Mouse (Mus musculus) stomach, embryonic 15.5 days (tissue): ENCODE measurements at regions not wholly inside any gene's neighbourhood (a gene's known extent, or its start where the extent isn't known, plus 50 kb on each side); places are given as distances from the start of the nearest gene placed in this dataset.

ENCODE experiments used
- ATAC-seq: fragments of 200-750 bp; cut with Nextera tagmentation; 2 replicates; pipeline ENCODE4 v1.8.0; 2017; ENCODE audit warnings: low read depth, moderate number of reproducible peaks, moderate TSS enrichment; ENCODE audit not compliant: insufficient read depth, low FRiP score
- H3K27ac ChIP-seq: fragments of 300-500 bp; sonication (generic); 2 replicates; pipeline ENCODE4 v1.5.1; 2015; ENCODE audit warnings: mild to moderate bottlenecking, inconsistent platforms
- H3K27me3 ChIP-seq: fragments of 300-500 bp; sonication (generic); replicated peaks from 2 replicates; pipeline ENCODE4 v1.6.1; 2015; ENCODE audit warnings: inconsistent platforms
- H3K36me3 ChIP-seq: fragments of 300-500 bp; sonication (generic); 2 replicates; pipeline ENCODE4 v1.6.1; 2015; ENCODE audit warnings: inconsistent platforms
- H3K4me1 ChIP-seq: fragments of 300-500 bp; sonication (generic); 2 replicates; pipeline ENCODE4 v1.6.1; 2015; ENCODE audit warnings: inconsistent platforms
- H3K4me2 ChIP-seq: fragments of 300-500 bp; sonication (generic); 2 replicates; pipeline ENCODE4 v1.6.1; 2015; ENCODE audit warnings: mild to moderate bottlenecking, inconsistent platforms
- H3K4me3 ChIP-seq: fragments of 300-500 bp; sonication (generic); replicated peaks from 2 replicates; pipeline ENCODE4 v1.5.1; 2015; ENCODE audit warnings: inconsistent platforms
- H3K9ac ChIP-seq: fragments of 300-500 bp; sonication (generic); 2 replicates; pipeline ENCODE4 v1.6.1; 2015; ENCODE audit warnings: inconsistent platforms
- H3K9me3 ChIP-seq: fragments of 300-500 bp; sonication (generic); 2 replicates; pipeline ENCODE4 v1.6.1; 2016; ENCODE audit warnings: inconsistent platforms
- WGBS: fragments of 180-500 bp; shearing (Covaris S2); methylation state at CpG from one replicate; pipeline ENCODE4 v1.1.7; 2015; 5-methylcytosine and 5-hydroxymethylcytosine counted together

GRCm38 (mm10) chr3:80293485-80293884 lies 409.2 kb downstream of the Fam198b start:
- ATAC-seq = no peak
- Histone ChIP-seq H3K4me3 (no peak overlapping the region), H3K4me1 (no peaks in the 10 kb centered on the region), H3K27ac (no peak overlapping the region), H3K36me3 (no peaks in the 10 kb centered on the region), H3K9ac (no peak overlapping the region), H3K9me3 (no peaks in the 10 kb centered on the region), H3K27me3 (no peaks in the 10 kb centered on the region), H3K4me2 (no peak overlapping the region)
- WGBS = 73% methylated on average over 4 of the region's 4 CpGs

- no peak overlapping the region for H3K4me2 ChIP-seq
- H3K9me3 ChIP-seq = no peaks in the 10 kb centered on the region
- 66% methylated on average over 4 of the region's 4 CpGs for WGBS
- no peak overlapping the region for H3K4me3 ChIP-seq
- no peak overlapping the region for H3K27ac ChIP-seq
- no peaks in the 10 kb centered on the region for H3K27me3 ChIP-seq
- H3K9ac ChIP-seq = no peak overlapping the region
- H3K4me1 ChIP-seq = no peaks in the 10 kb centered on the region
- H3K36me3 ChIP-seq = no peaks in the 10 kb centered on the region
- no peak for ATAC-seq
Observed at GRCm38 (mm10) chr3:80307632-80308031, 423.3 kb downstream of the Fam198b start.

GRCm38 (mm10) chr3:80309931-80310330 lies 425.6 kb downstream of the Fam198b start:
- WGBS = 73% methylated on average over 4 of the region's 4 CpGs
- H3K4me1 ChIP-seq = no peaks in the 10 kb centered on the region
- no peak overlapping the region for H3K27ac ChIP-seq
- H3K9ac ChIP-seq = no peak overlapping the region
- no peaks in the 10 kb centered on the region for H3K36me3 ChIP-seq
- no peak overlapping the region for H3K4me2 ChIP-seq
- ATAC-seq = no peak
- H3K4me3 ChIP-seq = no peak overlapping the region
- H3K9me3 ChIP-seq = no peaks in the 10 kb centered on the region
- H3K27me3 ChIP-seq = no peaks in the 10 kb centered on the region

GRCm38 (mm10) chr3:80311689-80312088 lies 427.4 kb downstream of the Fam198b start:
- Histone ChIP-seq H3K9me3 (no peaks in the 10 kb centered on the region), H3K4me1 (no peaks in the 10 kb centered on the region), H3K9ac (no peak overlapping the region), H3K27ac (no peak overlapping the region), H3K36me3 (no peaks in the 10 kb centered on the region), H3K27me3 (no peaks in the 10 kb centered on the region), H3K4me2 (no peak overlapping the region), H3K4me3 (no peak overlapping the region)
- 62% methylated on average over 2 of the region's 2 CpGs for WGBS
- ATAC-seq = no peak

DNA sequence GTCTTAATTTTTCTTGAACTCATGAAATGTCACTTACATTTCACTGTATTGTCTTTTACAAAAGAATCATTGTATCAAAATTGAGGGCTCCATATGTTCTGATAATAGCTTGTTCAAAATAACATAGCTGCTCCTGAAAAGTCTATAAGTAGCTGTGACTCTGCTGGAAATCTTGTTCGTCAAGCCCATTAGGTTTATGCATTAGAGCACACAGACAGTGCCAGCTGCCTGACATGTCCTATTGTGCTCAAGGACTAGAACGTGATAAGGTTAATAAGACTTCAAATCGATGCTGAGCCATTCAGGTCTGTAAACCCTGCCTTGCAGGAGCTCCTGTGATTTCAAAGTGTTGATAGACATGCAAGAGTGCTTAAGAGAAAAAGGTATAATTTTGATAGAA lies 438.0 kb downstream of the Fam198b start:
- no peaks in the 10 kb centered on the region for H3K36me3 ChIP-seq
- WGBS = 75% methylated on average over 3 of the region's 3 CpGs
- H3K27ac ChIP-seq = no peak overlapping the region
- no peaks in the 10 kb centered on the region for H3K9me3 ChIP-seq
- ATAC-seq = no peak
- no peak overlapping the region for H3K9ac ChIP-seq
- no peak overlapping the region for H3K4me2 ChIP-seq
- H3K27me3 ChIP-seq = no peaks in the 10 kb centered on the region
- no peak overlapping the region for H3K4me3 ChIP-seq
- H3K4me1 ChIP-seq = no peaks in the 10 kb centered on the region

GRCm38 (mm10) chr3:80324726-80325125 lies 440.4 kb downstream of the Fam198b start:
- Histone ChIP-seq H3K4me3 (no peak overlapping the region), H3K4me1 (no peaks in the 10 kb centered on the region), H3K9me3 (no peaks in the 10 kb centered on the region), H3K36me3 (no peaks in the 10 kb centered on the region), H3K27me3 (no peaks in the 10 kb centered on the region), H3K27ac (no peak overlapping the region), H3K9ac (no peak overlapping the region), H3K4me2 (no peak overlapping the region)
- WGBS = 85% methylated on average over 2 of the region's 2 CpGs
- no peak for ATAC-seq

DNA sequence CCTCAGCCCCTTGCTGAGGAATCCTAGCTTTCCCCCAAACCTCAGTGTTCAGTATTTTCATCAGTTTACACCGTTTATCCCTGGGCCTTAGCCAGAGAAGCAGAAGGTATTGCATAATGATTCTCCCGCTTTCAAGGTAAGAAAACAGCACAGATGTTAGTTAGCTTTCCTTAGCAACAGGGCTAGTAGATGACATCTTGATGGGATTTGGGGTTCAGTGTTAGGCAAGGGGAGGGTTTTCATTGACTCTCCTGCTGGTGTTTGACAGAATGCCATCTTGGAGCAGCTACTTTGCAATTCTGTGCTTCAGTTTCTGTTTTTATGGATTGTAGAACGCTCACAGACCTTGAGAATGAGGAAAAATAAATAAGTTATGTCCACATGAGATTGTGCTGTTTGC lies 447.4 kb downstream of the Fam198b start:
- H3K4me2 ChIP-seq = no peak overlapping the region
- H3K9me3 ChIP-seq = no peaks in the 10 kb centered on the region
- 66% methylated on average over 3 of the region's 3 CpGs for WGBS
- H3K27me3 ChIP-seq = no peaks in the 10 kb centered on the region
- H3K4me1 ChIP-seq = no peaks in the 10 kb centered on the region
- H3K4me3 ChIP-seq = no peak overlapping the region
- ATAC-seq = no peak
- H3K9ac ChIP-seq = no peak overlapping the region
- no peak overlapping the region for H3K27ac ChIP-seq
- H3K36me3 ChIP-seq = no peaks in the 10 kb centered on the region

DNA sequence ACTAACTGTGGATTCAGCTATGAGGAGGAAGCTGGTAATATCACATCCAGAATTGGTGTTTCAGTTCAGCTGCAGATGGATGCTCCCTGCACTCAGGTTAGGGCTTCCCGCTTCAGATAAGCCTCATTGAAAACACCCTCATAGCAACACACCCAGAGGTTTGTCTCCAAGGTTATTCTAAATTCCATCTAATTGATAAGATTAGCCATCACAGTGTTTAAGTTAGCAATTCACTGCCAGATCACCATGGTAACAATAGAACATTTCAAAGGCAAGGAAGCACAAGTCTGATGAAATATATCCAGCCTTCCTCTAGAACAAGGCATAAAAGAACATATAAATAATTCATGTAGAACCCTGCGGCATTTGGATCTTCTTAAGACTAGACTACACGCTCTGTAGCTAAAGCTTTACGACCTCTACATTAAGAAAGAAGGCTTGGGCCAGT lies 450.1 kb downstream of the Fam198b start:
- H3K36me3 ChIP-seq = no peaks in the 10 kb centered on the region
- H3K27me3 ChIP-seq = no peaks in the 10 kb centered on the region
- no peak for ATAC-seq
- no peaks in the 10 kb centered on the region for H3K4me1 ChIP-seq
- no peak overlapping the region for H3K9ac ChIP-seq
- H3K27ac ChIP-seq = no peak overlapping the region
- 62% methylated on average over 4 of the region's 4 CpGs for WGBS
- no peak overlapping the region for H3K4me2 ChIP-seq
- H3K4me3 ChIP-seq = no peak overlapping the region
- H3K9me3 ChIP-seq = no peaks in the 10 kb centered on the region

- H3K4me1 ChIP-seq = no peaks in the 10 kb centered on the region
- 86% methylated on average over 8 of the region's 8 CpGs for WGBS
- H3K4me3 ChIP-seq = no peak overlapping the region
- H3K9ac ChIP-seq = no peak overlapping the region
- no peak for ATAC-seq
- H3K27ac ChIP-seq = no peak overlapping the region
- no peak overlapping the region for H3K4me2 ChIP-seq
- H3K9me3 ChIP-seq = no peaks in the 10 kb centered on the region
- no peaks in the 10 kb centered on the region for H3K36me3 ChIP-seq
- H3K27me3 ChIP-seq = no peaks in the 10 kb centered on the region
Observed at GRCm38 (mm10) chr3:80336123-80336674, 451.9 kb downstream of the Fam198b start.

DNA sequence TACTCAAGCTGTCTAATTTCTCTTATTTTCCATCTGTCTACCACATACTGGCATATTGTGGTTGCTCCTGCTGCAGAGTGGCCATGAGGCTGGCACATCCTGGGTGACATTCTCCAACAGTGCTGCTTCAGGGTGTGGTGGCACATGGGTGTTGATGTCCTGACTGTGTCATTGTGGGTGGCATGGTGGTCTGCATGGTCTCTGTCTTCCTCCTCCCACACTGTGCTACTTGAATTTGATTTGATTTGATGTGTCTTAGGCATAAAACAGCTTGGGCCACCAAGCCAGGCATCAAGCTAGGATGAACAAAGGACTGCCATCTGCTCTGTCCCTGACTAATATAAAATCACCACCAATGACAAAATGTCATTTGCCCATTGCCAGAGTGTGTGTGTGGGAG lies 434.7 kb downstream of the Gria2 start:
- H3K4me2 ChIP-seq = no peak overlapping the region
- no peak for ATAC-seq
- no peaks in the 10 kb centered on the region for H3K9me3 ChIP-seq
- no peaks in the 10 kb centered on the region for H3K27me3 ChIP-seq
- no peak overlapping the region for H3K27ac ChIP-seq
- no peak overlapping the region for H3K4me3 ChIP-seq
- no peaks in the 10 kb centered on the region for H3K36me3 ChIP-seq
- H3K9ac ChIP-seq = no peak overlapping the region
- no peaks in the 10 kb centered on the region for H3K4me1 ChIP-seq

GRCm38 (mm10) chr3:80369214-80369941 lies 433.3 kb downstream of the Gria2 start:
- no peaks in the 10 kb centered on the region for H3K4me1 ChIP-seq
- no peak overlapping the region for H3K27ac ChIP-seq
- WGBS = 75% methylated on average over 4 of the region's 4 CpGs
- ATAC-seq = no peak
- H3K9ac ChIP-seq = no peak overlapping the region
- H3K36me3 ChIP-seq = no peaks in the 10 kb centered on the region
- no peaks in the 10 kb centered on the region for H3K27me3 ChIP-seq
- H3K4me3 ChIP-seq = no peak overlapping the region
- H3K9me3 ChIP-seq = no peaks in the 10 kb centered on the region
- no peak overlapping the region for H3K4me2 ChIP-seq

DNA sequence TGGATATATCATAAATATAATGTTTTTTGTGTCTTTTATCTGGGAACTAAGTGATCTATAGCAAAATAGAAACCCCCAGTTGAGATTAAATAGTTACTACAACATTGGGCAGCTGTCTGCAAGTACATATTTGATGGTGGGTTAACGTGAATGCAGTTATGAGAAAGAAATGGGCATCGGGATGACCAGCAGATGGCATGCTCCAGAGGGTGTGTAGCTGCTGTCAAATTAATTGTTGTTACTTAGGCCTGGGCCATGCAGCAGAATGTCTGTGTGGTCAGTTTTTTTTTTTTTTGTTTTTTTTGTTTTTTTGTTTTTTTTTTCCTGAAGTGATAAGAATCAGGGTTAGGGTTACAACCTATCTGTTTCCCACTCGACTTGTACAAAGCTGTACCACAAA lies 430.2 kb downstream of the Gria2 start:
- 67% methylated on average over 3 of the region's 3 CpGs for WGBS
- no peak overlapping the region for H3K9ac ChIP-seq
- H3K4me3 ChIP-seq = no peak overlapping the region
- H3K27ac ChIP-seq = no peak overlapping the region
- ATAC-seq = no peak
- no peak overlapping the region for H3K4me2 ChIP-seq
- no peaks in the 10 kb centered on the region for H3K4me1 ChIP-seq
- H3K9me3 ChIP-seq = no peaks in the 10 kb centered on the region
- no peaks in the 10 kb centered on the region for H3K36me3 ChIP-seq
- no peaks in the 10 kb centered on the region for H3K27me3 ChIP-seq

- H3K9me3 ChIP-seq = no peaks in the 10 kb centered on the region
- H3K4me3 ChIP-seq = no peak overlapping the region
- no peak overlapping the region for H3K4me2 ChIP-seq
- H3K36me3 ChIP-seq = no peaks in the 10 kb centered on the region
- H3K9ac ChIP-seq = no peak overlapping the region
- no peaks in the 10 kb centered on the region for H3K27me3 ChIP-seq
- no peak for ATAC-seq
- no peaks in the 10 kb centered on the region for H3K4me1 ChIP-seq
- WGBS = 75% methylated on average over 2 of the region's 2 CpGs
- H3K27ac ChIP-seq = no peak overlapping the region
Observed at GRCm38 (mm10) chr3:80385986-80386385, 416.6 kb downstream of the Gria2 start.
